Mouse (Mus musculus): ENCODE results near the gene Ccdc8. TPM values are rescaled to one million over a fixed set of nuclear protein-coding genes. Genes with fewer than 3 reads are reported as not detected.

The Ccdc8 gene
- 15.7 and 16.9 TPM in 2 replicates for polyA plus RNA-seq (2015; fragmentation: Nextera tagmentation; extraction: Ambion mirVana)

GRCm38 (mm10) chr7:16992451-16992807 lies at the start of gene Ccdc8:
TSS of gene Ccdc8 (plus strand) at chr7:16992708.
- no peak for TF ChIP-seq CTCF (IDR thresholded peaks at IDR 0.05; ENCODE audit: low read depth)
- Histone ChIP-seq H3K9me3 (replicated peaks; ENCODE audit: low read length) (no peaks in the 10 kb centered on the region), H3K27me3 (ENCODE audit: insufficient read depth, low read length) (no peaks in the 10 kb centered on the region), H3K4me2 (ENCODE audit: low read length) (peak within 1 kb of the TSS; percentile 68), H3K4me3 (replicated peaks; ENCODE audit: low read depth, low read length) (peak within 1 kb of the TSS; percentile 70), H3K4me1 (replicated peaks; ENCODE audit: insufficient read depth, low read length) (peaks cover 45% of the 10 kb centered on the region), H3K36me3 (ENCODE audit: insufficient read depth, low read length) (0 out of 2 replicates have a peak, but pooled peaks cover under 1% of the 10 kb centered on the region), H3K27ac (peak within 1 kb of the TSS; percentile 90), H3K9ac (ENCODE audit: low read depth, low read length) (peak within 1 kb of the TSS; percentile 78)
- DNase-seq (ENCODE audit: low spot score) = no peak
- 91% methylated on average over 5 of the region's 5 CpGs for WGBS
- ATAC-seq (replicated peaks; ENCODE audit: low FRiP score, low read depth) = no peak

- H3K4me2 ChIP-seq (ENCODE audit: low read length) = no peak overlapping the region
- no peaks in the 10 kb centered on the region for H3K36me3 ChIP-seq (ENCODE audit: insufficient read depth, low read length)
- no peak overlapping the region for H3K9ac ChIP-seq (ENCODE audit: low read depth, low read length)
- WGBS = 62% methylated on average over 4 of the region's 4 CpGs
- H3K27me3 ChIP-seq (ENCODE audit: insufficient read depth, low read length) = peaks cover 25% of the 10 kb centered on the region
- H3K4me3 ChIP-seq (replicated peaks; ENCODE audit: low read depth, low read length) = no peak overlapping the region
- ATAC-seq (replicated peaks; ENCODE audit: low FRiP score, low read depth) (no peak), DNase-seq (ENCODE audit: low spot score) (no peak)
- H3K9me3 ChIP-seq (replicated peaks; ENCODE audit: low read length) = no peaks in the 10 kb centered on the region
- peaks cover 32% of the 10 kb centered on the region for H3K4me1 ChIP-seq (replicated peaks; ENCODE audit: insufficient read depth, low read length)
- no peak overlapping the region for H3K27ac ChIP-seq
- TF ChIP-seq CTCF (IDR thresholded peaks at IDR 0.05; ENCODE audit: low read depth) = no peak
These were observed 49.6 kb upstream of the Ccdc8 start for GRCm38 (mm10) chr7:16942861-16943260.

- Histone ChIP-seq H3K36me3 (ENCODE audit: insufficient read depth, low read length) (no peaks in the 10 kb centered on the region), H3K9me3 (replicated peaks; ENCODE audit: low read length) (no peaks in the 10 kb centered on the region), H3K27me3 (ENCODE audit: insufficient read depth, low read length) (peaks cover 25% of the 10 kb centered on the region), H3K27ac (no peak within 1 kb of the TSS; the same call in 1 of the 2 replicates), H3K4me2 (ENCODE audit: low read length) (peak within 1 kb of the TSS; percentile 73), H3K4me1 (replicated peaks; ENCODE audit: insufficient read depth, low read length) (peaks cover 37% of the 10 kb centered on the region), H3K4me3 (replicated peaks; ENCODE audit: low read depth, low read length) (peak within 1 kb of the TSS; percentile 48), H3K9ac (ENCODE audit: low read depth, low read length) (peak within 1 kb of the TSS; percentile 74)
- 14% methylated on average over 36 of the region's 36 CpGs for WGBS
- DNase-seq (ENCODE audit: low spot score) (peak; percentile 97), ATAC-seq (replicated peaks; ENCODE audit: low FRiP score, low read depth) (peak; percentile 86)
- TF ChIP-seq CTCF (IDR thresholded peaks at IDR 0.05; ENCODE audit: low read depth) = no peak
These were observed 48.3 kb upstream of the Ccdc8 start, which contains the start of gene Pnmal2 for GRCm38 (mm10) chr7:16944061-16944807. TSS of gene Pnmal2 (plus strand) at chr7:16944682.

- Histone ChIP-seq H3K9ac (ENCODE audit: low read depth, low read length) (peak overlapping the region; percentile 74), H3K9me3 (replicated peaks; ENCODE audit: low read length) (no peaks in the 10 kb centered on the region), H3K36me3 (ENCODE audit: insufficient read depth, low read length) (no peaks in the 10 kb centered on the region), H3K27ac (no peak overlapping the region; the same call in 1 of the 2 replicates), H3K4me3 (replicated peaks; ENCODE audit: low read depth, low read length) (peak overlapping the region; percentile 48), H3K4me1 (replicated peaks; ENCODE audit: insufficient read depth, low read length) (peaks cover 37% of the 10 kb centered on the region), H3K27me3 (ENCODE audit: insufficient read depth, low read length) (peaks cover 30% of the 10 kb centered on the region), H3K4me2 (ENCODE audit: low read length) (peak overlapping the region; percentile 73)
- DNase-seq (ENCODE audit: low spot score) = no peak
- WGBS = 3% methylated on average over 22 of the region's 22 CpGs
- TF ChIP-seq CTCF (IDR thresholded peaks at IDR 0.05; ENCODE audit: low read depth) = no peak
- ATAC-seq (replicated peaks; ENCODE audit: low FRiP score, low read depth) = peak; percentile 37
These were observed 47.6 kb upstream of the Ccdc8 start for GRCm38 (mm10) chr7:16944808-16945315.

- peaks cover 30% of the 10 kb centered on the region for H3K27me3 ChIP-seq (ENCODE audit: insufficient read depth, low read length)
- 21% methylated on average over 17 of the region's 17 CpGs for WGBS
- H3K4me3 ChIP-seq (replicated peaks; ENCODE audit: low read depth, low read length) = 0 out of 2 replicates have a peak overlapping the region, but pooled peaks have one; percentile 48
- no peaks in the 10 kb centered on the region for H3K36me3 ChIP-seq (ENCODE audit: insufficient read depth, low read length)
- H3K27ac ChIP-seq = no peak overlapping the region
- no peaks in the 10 kb centered on the region for H3K9me3 ChIP-seq (replicated peaks; ENCODE audit: low read length)
- 0 out of 2 replicates have a peak overlapping the region, but pooled peaks have one; percentile 28 for H3K9ac ChIP-seq (ENCODE audit: low read depth, low read length)
- peak overlapping the region; percentile 73 for H3K4me2 ChIP-seq (ENCODE audit: low read length)
- peaks cover 37% of the 10 kb centered on the region for H3K4me1 ChIP-seq (replicated peaks; ENCODE audit: insufficient read depth, low read length)
- ATAC-seq (replicated peaks; ENCODE audit: low FRiP score, low read depth) = no peak
- TF ChIP-seq CTCF (IDR thresholded peaks at IDR 0.05; ENCODE audit: low read depth) = no peak
- DNase-seq (ENCODE audit: low spot score) = no peak
These were observed 47.1 kb upstream of the Ccdc8 start for GRCm38 (mm10) chr7:16945419-16945818.

- Histone ChIP-seq H3K9ac (ENCODE audit: low read depth, low read length) (peak overlapping the region; percentile 43; the same call in 1 of the 2 replicates), H3K27ac (no peak overlapping the region)
- no peak for ATAC-seq (replicated peaks; ENCODE audit: low FRiP score, low read depth)
These were observed 45.8 kb upstream of the Ccdc8 start for GRCm38 (mm10) chr7:16946441-16947348.

More at GRCm38 (mm10) chr7:16946441-16947348, 45.8 kb upstream of the Ccdc8 start:
- no peaks in the 10 kb centered on the region for H3K36me3 ChIP-seq (ENCODE audit: insufficient read depth, low read length)
- H3K27me3 ChIP-seq (ENCODE audit: insufficient read depth, low read length) = peaks cover 30% of the 10 kb centered on the region
- TF ChIP-seq CTCF (IDR thresholded peaks at IDR 0.05; ENCODE audit: low read depth) = peak; percentile 50
- no peaks in the 10 kb centered on the region for H3K9me3 ChIP-seq (replicated peaks; ENCODE audit: low read length)
- H3K4me2 ChIP-seq (ENCODE audit: low read length) = peak overlapping the region; percentile 49
- no peak for DNase-seq (ENCODE audit: low spot score)
- peaks cover 37% of the 10 kb centered on the region for H3K4me1 ChIP-seq (replicated peaks; ENCODE audit: insufficient read depth, low read length)
- peak overlapping the region; percentile 33 for H3K4me3 ChIP-seq (replicated peaks; ENCODE audit: low read depth, low read length)
- 7% methylated on average over 53 of the region's 53 CpGs for WGBS
